Mouse (Mus musculus) C2C12 (cell line): ENCODE measurements around the gene Spire2. TPM values are rescaled to one million over a fixed set of nuclear protein-coding genes. Genes with fewer than 3 reads are reported as not detected.

Source experiments
- H3K27me3 ChIP-seq: one replicate; pipeline ENCODE4 v1.6.1; 2011; ENCODE audit not compliant: control insufficient read depth, insufficient read depth, insufficient read length
- H3K36me3 ChIP-seq: one replicate; pipeline ENCODE4 v1.6.1; 2011; ENCODE audit not compliant: control insufficient read depth, insufficient read depth
- H3K4me3 ChIP-seq: one replicate; pipeline ENCODE4 v1.5.1; 2011; ENCODE audit warnings: mild to moderate bottlenecking, control low read depth; ENCODE audit not compliant: poor library complexity, insufficient read depth, severe bottlenecking
- H3K79me2 ChIP-seq: one replicate; pipeline ENCODE4 v1.6.1; 2011; ENCODE audit not compliant: control insufficient read depth, insufficient read depth
- H3K79me3 ChIP-seq: one replicate; pipeline ENCODE4 v1.6.1; 2011; ENCODE audit warnings: low read depth, control low read depth
- H3ac ChIP-seq: one replicate; pipeline ENCODE3; 2011; ENCODE audit warnings: low read depth; ENCODE audit not compliant: control insufficient read depth, insufficient read length
- CEBPB ChIP-seq: IDR thresholded peaks from one replicate; pipeline ENCODE4 v1.6.1; 2011; ENCODE audit warnings: low read depth, mild to moderate bottlenecking, control low read depth, moderate library complexity
- CTCF ChIP-seq: IDR thresholded peaks from one replicate; pipeline ENCODE4 v1.5.1; 2011; ENCODE audit not compliant: control insufficient read depth, insufficient read depth, insufficient read length
- FOSL1 ChIP-seq: IDR thresholded peaks from one replicate; pipeline ENCODE4 v1.8.0; 2011; ENCODE audit warnings: mild to moderate bottlenecking, low read length; ENCODE audit not compliant: poor library complexity, insufficient read depth, severe bottlenecking
- MAX ChIP-seq: IDR thresholded peaks from one replicate; pipeline ENCODE4 v1.6.1; 2011; ENCODE audit warnings: mild to moderate bottlenecking, control low read depth
- MYOD1 ChIP-seq: IDR thresholded peaks from one replicate; pipeline ENCODE4 v1.6.1; 2011; ENCODE audit warnings: low read depth; ENCODE audit not compliant: control insufficient read depth, insufficient read length
- MYOG ChIP-seq: IDR thresholded peaks from one replicate; pipeline ENCODE4 v1.6.1; 2011; ENCODE audit not compliant: control insufficient read depth, insufficient read length; ENCODE audit errors: extremely low read depth
- USF1 ChIP-seq: IDR thresholded peaks from one replicate; pipeline ENCODE4 v1.6.1; 2011; ENCODE audit warnings: low read depth, mild to moderate bottlenecking, control low read depth, moderate library complexity
- polyA plus RNA-seq: library from polyadenylated mRNA; unstranded; fragments of >200 nt; fragmentation: generic; extraction: Trizol; gene quantifications from one replicate; pipeline ENCODE4 v1.2.1, GENCODE M21; 2012; ENCODE audit warnings: missing spikeins

The Spire2 gene
- polyA plus RNA-seq, 1 experiment = 5.1 TPM

DNA sequence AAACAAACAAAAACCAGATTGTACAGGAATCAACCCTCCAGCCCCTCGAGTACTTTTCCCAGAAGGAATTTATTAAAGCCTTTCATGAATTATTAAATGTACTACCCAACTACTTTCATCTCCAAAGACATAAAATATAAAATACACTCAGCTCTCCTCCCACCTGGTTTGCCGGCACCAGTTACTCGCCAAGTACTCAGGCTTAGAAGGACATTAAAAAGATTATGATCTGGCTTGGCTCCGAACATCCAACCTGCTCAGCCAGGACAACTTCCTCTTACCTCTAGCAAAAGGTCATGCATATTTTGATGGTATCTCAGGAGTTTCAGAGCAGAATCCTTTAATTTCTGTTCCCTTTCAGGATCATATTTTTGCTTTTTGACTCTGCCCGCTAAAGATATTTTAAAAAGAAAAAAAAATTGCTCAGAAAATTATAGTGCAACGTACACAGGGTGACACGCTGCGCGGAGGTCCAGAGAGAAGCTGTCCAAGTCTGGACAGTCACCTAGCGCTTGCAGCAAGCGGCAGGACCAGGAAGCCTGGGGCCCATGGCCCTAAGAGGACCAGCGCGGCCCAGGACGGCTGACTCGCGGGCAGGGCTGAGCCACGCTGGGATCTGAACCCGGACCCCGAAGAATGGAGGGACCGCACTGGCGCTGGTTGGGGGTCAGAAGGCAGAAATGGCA is 14.6 kb upstream of the Spire2 start:
- Histone ChIP-seq H3K79me2 (peaks cover 6% of the 10 kb centered on the region), H3K36me3 (peaks cover 4% of the 10 kb centered on the region), H3K4me3 (peak overlapping the region; percentile 45), H3K27me3 (no peaks in the 10 kb centered on the region), H3K79me3 (no peaks in the 10 kb centered on the region), H3ac (peak overlapping the region; percentile 78)
- no peak for TF ChIP-seq MYOD1
- TF ChIP-seq CEBPB = no peak
- TF ChIP-seq USF1 = no peak
- TF ChIP-seq MAX = no peak
- no peak for TF ChIP-seq CTCF
- no peak for TF ChIP-seq FOSL1

DNA sequence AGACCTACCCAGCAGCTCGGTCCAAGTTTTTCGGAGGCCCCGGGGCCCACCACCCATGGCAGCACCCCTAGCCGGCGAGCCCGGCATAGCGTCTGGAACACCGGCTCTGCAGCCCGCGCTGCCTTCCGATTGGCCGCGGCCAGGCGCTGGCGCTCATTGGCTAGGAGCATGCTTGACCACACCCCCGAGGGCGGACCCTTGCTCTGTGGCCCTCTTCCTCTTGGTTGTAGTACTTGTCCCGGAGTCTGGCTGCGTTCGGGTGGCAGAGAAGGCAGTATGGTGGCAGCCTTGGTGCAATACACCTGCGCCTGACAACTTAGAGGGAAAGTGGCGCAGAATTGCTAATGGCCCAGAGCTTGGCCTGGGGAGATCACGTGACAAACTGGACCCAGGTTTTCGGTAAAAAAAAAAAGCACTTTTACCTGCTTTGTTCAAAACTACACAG is 14.0 kb upstream of the Spire2 start, which contains the start of gene Fanca:
Gene Fanca, minus strand, starts transcription at position 110 of the 445 bp plus-strand sequence.
- no peaks in the 10 kb centered on the region for H3K27me3 ChIP-seq
- H3K36me3 ChIP-seq = peaks cover 4% of the 10 kb centered on the region
- H3K79me3 ChIP-seq = no peaks in the 10 kb centered on the region
- H3K4me3 ChIP-seq = peak within 1 kb of the TSS; percentile 45
- H3K79me2 ChIP-seq = peaks cover 6% of the 10 kb centered on the region
- peak within 1 kb of the TSS; percentile 78 for H3ac ChIP-seq
- TF ChIP-seq USF1 (peak; percentile 17), CTCF (no peak)

GRCm38 (mm10) chr8:123319522-123320164 is 12.9 kb upstream of the Spire2 start:
- H3K79me2 ChIP-seq = peaks cover 6% of the 10 kb centered on the region
- H3K4me3 ChIP-seq = no peak overlapping the region
- H3K36me3 ChIP-seq = no peaks in the 10 kb centered on the region
- H3K27me3 ChIP-seq = no peaks in the 10 kb centered on the region
- no peak overlapping the region for H3ac ChIP-seq
- H3K79me3 ChIP-seq = no peaks in the 10 kb centered on the region
- TF ChIP-seq CTCF (peak; percentile 9), USF1 (no peak)

- no peaks in the 10 kb centered on the region for H3K79me3 ChIP-seq
- H3ac ChIP-seq = no peak overlapping the region
- no peaks in the 10 kb centered on the region for H3K27me3 ChIP-seq
These were observed 4.0 kb upstream of the Spire2 start for GRCm38 (mm10) chr8:123328552-123328951.

DNA sequence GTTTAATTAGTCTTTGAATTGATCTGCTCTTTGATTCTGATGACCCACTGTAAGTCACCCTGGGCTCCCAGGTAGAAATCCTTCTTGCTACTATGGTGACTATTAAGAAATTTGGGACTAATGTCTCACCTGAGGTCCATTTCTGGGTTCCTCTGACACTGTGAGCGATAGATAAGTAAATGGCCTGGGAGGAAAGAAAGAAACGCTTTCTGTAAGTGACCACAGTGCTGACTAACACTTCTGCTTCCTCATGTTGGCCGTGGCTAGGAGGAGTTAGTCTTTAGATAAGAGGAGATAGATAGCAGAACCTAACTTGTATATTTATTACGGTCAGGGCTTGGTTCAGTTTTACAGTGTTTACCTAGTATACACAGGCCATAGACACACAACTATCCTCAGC is 3.2 kb upstream of the Spire2 start:
- H3K4me3 ChIP-seq = no peak overlapping the region
- no peak overlapping the region for H3ac ChIP-seq
- H3K79me2 ChIP-seq = no peaks in the 10 kb centered on the region
- no peaks in the 10 kb centered on the region for H3K27me3 ChIP-seq
- no peaks in the 10 kb centered on the region for H3K36me3 ChIP-seq
- H3K79me3 ChIP-seq = peaks cover under 1% of the 10 kb centered on the region
- TF ChIP-seq USF1 (no peak), MYOG (no peak), CEBPB (no peak), MYOD1 (no peak), FOSL1 (no peak), CTCF (no peak)

More at GRCm38 (mm10) chr8:123328552-123328951, 4.0 kb upstream of the Spire2 start:
- TF ChIP-seq USF1 (no peak), MYOD1 (no peak), FOSL1 (no peak), CTCF (no peak), MAX (no peak), CEBPB (no peak), MYOG (no peak)
- Histone ChIP-seq H3K36me3 (no peaks in the 10 kb centered on the region), H3K79me2 (no peaks in the 10 kb centered on the region), H3K4me3 (no peak overlapping the region)

DNA sequence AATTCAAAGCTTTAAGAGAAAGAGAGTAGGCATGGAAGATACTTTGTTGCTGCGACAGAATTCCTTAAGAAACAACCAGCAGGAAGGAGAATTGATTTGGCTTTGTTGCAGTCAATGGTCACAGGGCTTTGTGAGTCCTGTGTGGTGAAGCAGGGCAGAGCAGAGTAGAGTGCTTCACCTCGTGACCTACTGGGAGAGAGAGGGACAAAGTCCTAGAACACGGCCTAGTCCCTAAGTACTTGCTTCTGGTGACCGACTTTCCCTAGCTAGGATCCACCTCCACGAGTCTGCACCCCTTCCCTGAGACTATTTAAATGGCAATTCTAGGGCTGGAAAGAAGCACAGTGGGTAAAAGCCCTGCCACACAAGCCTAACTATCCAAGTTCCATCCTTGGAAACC is 2.6 kb upstream of the Spire2 start:
- TF ChIP-seq MYOG = no peak
- no peak for TF ChIP-seq CEBPB
- TF ChIP-seq MYOD1 = no peak
- no peak for TF ChIP-seq CTCF
- H3K79me2 ChIP-seq = no peaks in the 10 kb centered on the region
- peaks cover 3% of the 10 kb centered on the region for H3K79me3 ChIP-seq
- no peaks in the 10 kb centered on the region for H3K36me3 ChIP-seq
- no peak overlapping the region for H3ac ChIP-seq
- H3K4me3 ChIP-seq = no peak overlapping the region
- H3K27me3 ChIP-seq = no peaks in the 10 kb centered on the region
